9 mouse cellular contexts compared by ENCODE assay signal in genomic region chr19:10013348-10013747, GRCm38 (mm10). TPM values are rescaled to one million over a fixed set of nuclear protein-coding genes. Genes with fewer than 3 reads are reported as not detected.
A peak's percentile ranks its signal among the peaks of the same experiment; 100 is the strongest.
DNase-seq lines count a peak whose midpoint lies in the region; ATAC-seq and TF ChIP-seq lines count a peak whose summit lies in the region.
"Had no signal": no experiment of that assay in that cellular context is flagged by ENCODE, and none has a peak within 500 bp of the region (broad histone marks: within the 10 kb centered on the region; RNA-seq: fewer than 3 reads in every experiment).

No protein-coding gene starts in this region.

- WGBS in spleen, adult 2 months = 61% methylated on average over 3 of the region's 3 CpGs
- WGBS in embryonic facial prominence, embryonic 15.5 days = 20% methylated on average over 3 of the region's 3 CpGs
- WGBS in limb, embryonic 14.5 days = 11% methylated on average over 3 of the region's 3 CpGs

- H3K27me3 ChIP-seq in spleen, adult 2 months (ENCODE audit: control insufficient read depth, insufficient read depth, low read length) = peaks cover 3% of the 10 kb centered on the region; the same call in 1 of the 2 replicates
- H3K27me3 ChIP-seq in embryonic facial prominence, embryonic 15.5 days = no peaks in the 10 kb centered on the region
- H3K27me3 ChIP-seq in limb, embryonic 14.5 days (ENCODE audit: control insufficient read depth, insufficient read depth, low read length) = no peaks in the 10 kb centered on the region

- H3K36me3 ChIP-seq in spleen, adult 2 months (ENCODE audit: control insufficient read depth, insufficient read depth, low read length) = no peaks in the 10 kb centered on the region
- no peaks in the 10 kb centered on the region for H3K36me3 ChIP-seq in embryonic facial prominence, embryonic 15.5 days
- H3K36me3 ChIP-seq in limb, embryonic 14.5 days (ENCODE audit: control insufficient read depth, insufficient read depth, low read length) = no peaks in the 10 kb centered on the region

- DNase-seq in spleen, adult 2 months (ENCODE audit: low read depth in 1 of 2, low spot score in 2 of 2) = no peak
- DNase-seq in spleen, adult 12 weeks (ENCODE audit: low spot score) = no peak
- peak; percentile 23 for DNase-seq in limb, embryonic 14.5 days (ENCODE audit: low spot score)
- peak; percentile 71 for DNase-seq in yolk sac, embryonic 10.5 days (ENCODE audit: low spot score)
- no peak for DNase-seq in Muller cell, postnatal 12 days (ENCODE audit: inconsistent ontology term)
- DNase-seq in frontal cortex, adult 2 months (ENCODE audit: extremely low spot score in 1 of 2, low spot score in 1 of 2) = no peak
- DNase-seq: thymus, postnatal 4 days had no signal

- H3K9me3 ChIP-seq in embryonic facial prominence, embryonic 15.5 days (replicated peaks) = no peaks in the 10 kb centered on the region
- no peaks in the 10 kb centered on the region for H3K9me3 ChIP-seq in limb, embryonic 14.5 days (ENCODE audit: control insufficient read depth, low read length)

- H3K4me1 ChIP-seq in spleen, adult 2 months (ENCODE audit: control insufficient read depth, insufficient read depth, insufficient read length) = peaks cover 5% of the 10 kb centered on the region
- H3K4me1 ChIP-seq in embryonic facial prominence, embryonic 15.5 days = peaks cover 42% of the 10 kb centered on the region
- H3K4me1 ChIP-seq in limb, embryonic 14.5 days (ENCODE audit: control insufficient read depth, insufficient read depth, low read length) = peaks cover 34% of the 10 kb centered on the region

- H3K9ac ChIP-seq in embryonic facial prominence, embryonic 15.5 days = no peak overlapping the region
- H3K9ac ChIP-seq in limb, embryonic 14.5 days (ENCODE audit: low read depth, low read length, severe bottlenecking) = peak overlapping the region; percentile 4; the same call in 1 of the 2 replicates

- peak overlapping the region; percentile 33; the same call in 1 of the 2 replicates for H3K27ac ChIP-seq in spleen, adult 2 months (ENCODE audit: insufficient read depth, low read length)
- peak overlapping the region; percentile 92 for H3K27ac ChIP-seq in embryonic facial prominence, embryonic 15.5 days (replicated peaks)
- peak overlapping the region; percentile 87 for H3K27ac ChIP-seq in limb, embryonic 14.5 days (replicated peaks; ENCODE audit: low read depth, low read length)

- TF ChIP-seq POLR2A in spleen, adult 2 months (IDR thresholded peaks at IDR 0.05; ENCODE audit: low read depth, low read length) = no peak
- no peak for TF ChIP-seq POLR2A in limb, embryonic 14.5 days (IDR thresholded peaks at IDR 0.05; ENCODE audit: borderline replicate concordance, extremely low read depth, insufficient read depth, insufficient read length)

- H3K4me2 ChIP-seq in embryonic facial prominence, embryonic 15.5 days (replicated peaks) = no peak overlapping the region
- H3K4me2 ChIP-seq in limb, embryonic 14.5 days (replicated peaks; ENCODE audit: low read depth, low read length, severe bottlenecking) = peak overlapping the region; percentile 10; the same call in 1 of the 2 replicates

- ATAC-seq in embryonic facial prominence, embryonic 15.5 days (ENCODE audit: insufficient number of reproducible peaks, low FRiP score, low TSS enrichment, low read depth) = 0 out of 2 replicates have a peak, but pooled peaks have one; percentile 4
- ATAC-seq in limb, embryonic 14.5 days (ENCODE audit: low FRiP score, low read depth) = peak; percentile 2; the same call in 1 of the 2 replicates
- ATAC-seq: midbrain, embryonic 16.5 days had no signal

- no peak overlapping the region for H3K4me3 ChIP-seq in spleen, adult 2 months (ENCODE audit: extremely low read depth, insufficient read depth, insufficient read length)
- H3K4me3 ChIP-seq in embryonic facial prominence, embryonic 15.5 days (replicated peaks) = no peak overlapping the region
- H3K4me3 ChIP-seq in limb, embryonic 14.5 days (replicated peaks; ENCODE audit: low read length) = no peak overlapping the region

- no peak for TF ChIP-seq CTCF in spleen, adult 2 months (IDR thresholded peaks at IDR 0.05; ENCODE audit: extremely low read depth, insufficient read depth, insufficient read length, insufficient replicate concordance)

RNA-seq across cellular contexts. Expression of gene Rab3il1, which starts 11.9 kb away (rescaled TPM):
- polyA plus RNA-seq in spleen, adult 2 months (2012; rRNA removed) = 73.5 and 77.8 TPM in 2 replicates
- 45.8 and 46.1 TPM in 2 replicates for polyA plus RNA-seq in embryonic facial prominence, embryonic 15.5 days (2015; fragmentation: Nextera tagmentation; extraction: Ambion mirVana)
- polyA plus RNA-seq in limb, embryonic 14.5 days (2012; rRNA removed) = 36.1 and 42.8 TPM in 2 replicates
- 43.9 and 49.6 TPM in 2 replicates for polyA plus RNA-seq in limb, embryonic 14.5 days (2014; fragmentation: Nextera tagmentation; extraction: Ambion mirVana)
- 11.3 and 13.6 TPM in 2 replicates for polyA plus RNA-seq in frontal cortex, adult 2 months (2012; rRNA removed)

RNA-seq across cellular contexts. Expression of gene Best1, which starts 11.9 kb away (rescaled TPM):
- polyA plus RNA-seq in spleen, adult 2 months (2012; rRNA removed) = 0.14 and 0.20 TPM in 2 replicates
- polyA plus RNA-seq in embryonic facial prominence, embryonic 15.5 days (2015; fragmentation: Nextera tagmentation; extraction: Ambion mirVana) = 1.2 and 1.9 TPM in 2 replicates
- polyA plus RNA-seq in limb, embryonic 14.5 days (2012; rRNA removed) = 1.5 and 1.7 TPM in 2 replicates
- 1.5 and 1.9 TPM in 2 replicates for polyA plus RNA-seq in limb, embryonic 14.5 days (2014; fragmentation: Nextera tagmentation; extraction: Ambion mirVana)
- 0.59 and 0.74 TPM in 2 replicates for polyA plus RNA-seq in frontal cortex, adult 2 months (2012; rRNA removed)

RNA-seq across cellular contexts. Expression of gene Fads3, which starts 28.0 kb away (rescaled TPM):
- polyA plus RNA-seq in spleen, adult 2 months (2012; rRNA removed) = 22.0 and 24.3 TPM in 2 replicates
- 16.4 and 17.3 TPM in 2 replicates for polyA plus RNA-seq in embryonic facial prominence, embryonic 15.5 days (2015; fragmentation: Nextera tagmentation; extraction: Ambion mirVana)
- polyA plus RNA-seq in limb, embryonic 14.5 days (2012; rRNA removed) = 40.8 and 57.7 TPM in 2 replicates
- polyA plus RNA-seq in limb, embryonic 14.5 days (2014; fragmentation: Nextera tagmentation; extraction: Ambion mirVana) = 10.6 and 11.5 TPM in 2 replicates
- 26.5 and 28.4 TPM in 2 replicates for polyA plus RNA-seq in frontal cortex, adult 2 months (2012; rRNA removed)

RNA-seq across cellular contexts. Expression of gene Fth1, which starts 33.0 kb away (rescaled TPM):
- polyA plus RNA-seq in spleen, adult 2 months (2012; rRNA removed) = 3,609 and 4,045 TPM in 2 replicates
- 1,601 and 1,694 TPM in 2 replicates for polyA plus RNA-seq in embryonic facial prominence, embryonic 15.5 days (2015; fragmentation: Nextera tagmentation; extraction: Ambion mirVana)
- polyA plus RNA-seq in limb, embryonic 14.5 days (2012; rRNA removed) = 663 and 670 TPM in 2 replicates
- 1,538 and 1,580 TPM in 2 replicates for polyA plus RNA-seq in limb, embryonic 14.5 days (2014; fragmentation: Nextera tagmentation; extraction: Ambion mirVana)
- 3,721 and 5,002 TPM in 2 replicates for polyA plus RNA-seq in frontal cortex, adult 2 months (2012; rRNA removed)

Comparison
In these comparisons a context has a peak if more than half of its experiments do, and no peak if none do; other contexts are left out.
1. DNase-seq: peak in limb, embryonic 14.5 days (single experiment) and yolk sac, embryonic 10.5 days (single experiment); none in spleen, adult 2 months (0 of 2), spleen, adult 12 weeks (single experiment), Muller cell, postnatal 12 days (single experiment) and frontal cortex, adult 2 months (0 of 2).
2. H3K27ac ChIP-seq: peak in every context shown above with its lines; median percentile 92 in embryonic facial prominence, embryonic 15.5 days; 87 in limb, embryonic 14.5 days; 33 in spleen, adult 2 months.